Mouse (Mus musculus): ENCODE results near the gene Gata2.

DNA sequence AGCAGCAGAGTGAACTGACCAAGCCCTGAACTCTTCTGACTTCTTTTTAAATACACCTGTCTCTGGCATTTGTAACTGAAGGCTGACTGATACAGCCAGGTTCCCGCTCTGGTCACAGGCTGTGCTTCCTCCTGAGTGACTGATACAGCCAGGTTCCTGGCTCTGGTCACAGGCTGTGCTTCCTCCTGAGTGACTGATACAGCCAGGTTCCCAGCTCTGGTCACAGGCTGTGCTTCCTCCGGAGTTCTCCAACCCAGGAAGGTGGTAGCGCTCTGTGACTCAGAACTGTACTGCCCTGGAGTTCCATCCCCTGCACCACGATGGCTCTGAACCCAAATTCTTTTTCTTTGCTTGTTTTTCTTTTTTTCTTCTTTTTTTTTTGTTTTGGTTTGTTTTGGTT lies 9.0 kb upstream of the Gata2 start:
- TF ChIP-seq CTCF (IDR thresholded peaks at IDR 0.05; ENCODE audit: extremely low read depth, insufficient read depth, insufficient read length, insufficient replicate concordance) (no peak), POLR2A (IDR thresholded peaks at IDR 0.05; ENCODE audit: low read depth, low read length) (no peak)

Measured in spleen, adult 2 months (tissue).